Mouse (Mus musculus) megakaryocyte, embryonic 14.5 days (primary cell): ENCODE measurements around the gene Morn4. TPM values are rescaled to one million over a fixed set of nuclear protein-coding genes. Genes with fewer than 3 reads are reported as not detected.
A peak's percentile ranks its signal among the peaks of the same experiment; 100 is the strongest.

Source experiments
- H3K27me3 ChIP-seq: replicated peaks from 2 replicates; pipeline ENCODE3; 2012; ENCODE audit warnings: inconsistent platforms
- H3K36me3 ChIP-seq: replicated peaks from 2 replicates; pipeline ENCODE3; 2012; ENCODE audit warnings: low read length, inconsistent platforms, mixed read lengths
- H3K4me1 ChIP-seq: 2 replicates; pipeline ENCODE4 v1.6.1; 2012; ENCODE audit warnings: inconsistent platforms
- H3K4me3 ChIP-seq: replicated peaks from 2 replicates; pipeline ENCODE3; 2012; ENCODE audit warnings: moderate library complexity, mild to moderate bottlenecking, inconsistent platforms
- H3K9me3 ChIP-seq: 2 replicates; pipeline ENCODE4 v1.6.1; 2012; ENCODE audit warnings: inconsistent platforms
- FLI1 ChIP-seq: IDR thresholded peaks from 2 replicates; pipeline ENCODE4 v1.6.1; 2012; ENCODE audit warnings: low read length, inconsistent platforms, mixed read lengths
- GATA1 ChIP-seq: IDR thresholded peaks from 3 replicates; pipeline ENCODE4 v1.6.1; 2012; ENCODE audit warnings: mixed read lengths, low read length, inconsistent platforms, borderline replicate concordance
- polyA plus RNA-seq: library from polyadenylated mRNA; stranded (reverse); fragments of >175 nt; gene quantifications from 2 replicates; pipeline ENCODE4 v1.2.3, GENCODE M21; 2012; ENCODE audit warnings: low replicate concordance; ENCODE audit not compliant: insufficient read depth

Gene Morn4
- polyA plus RNA-seq, 1 experiment, result 2.0 TPM

- no peak for TF ChIP-seq GATA1
- TF ChIP-seq FLI1, result no peak
- Histone ChIP-seq H3K27me3 (peaks cover 11% of the 10 kb centered on the region), H3K36me3 (peaks cover 40% of the 10 kb centered on the region), H3K9me3 (no peaks in the 10 kb centered on the region), H3K4me1 (peaks cover 30% of the 10 kb centered on the region), H3K4me3 (no peak overlapping the region)
Observed at GRCm38 (mm10) chr19:42033611-42034010, 52.5 kb downstream of the Morn4 start.

- no peaks in the 10 kb centered on the region for H3K9me3 ChIP-seq
- TF ChIP-seq FLI1 (no peak), GATA1 (no peak)
- peaks cover 5% of the 10 kb centered on the region for H3K27me3 ChIP-seq
- peaks cover 40% of the 10 kb centered on the region for H3K4me1 ChIP-seq
- peaks cover 40% of the 10 kb centered on the region for H3K36me3 ChIP-seq
- no peak overlapping the region for H3K4me3 ChIP-seq
Observed at GRCm38 (mm10) chr19:42031112-42031511, 55.0 kb downstream of the Morn4 start.

GRCm38 (mm10) chr19:42026158-42026557 lies 60.0 kb downstream of the Morn4 start:
- Histone ChIP-seq H3K27me3 (peaks cover 5% of the 10 kb centered on the region), H3K4me3 (peak overlapping the region; percentile 72), H3K9me3 (no peaks in the 10 kb centered on the region), H3K4me1 (peaks cover 55% of the 10 kb centered on the region), H3K36me3 (peaks cover 10% of the 10 kb centered on the region)
- TF ChIP-seq GATA1, result no peak

Other genes with a start within 250 kb of the Morn4 start
- 16.8 and 19.5 TPM in 2 replicates for gene Frat2, start 238.2 kb downstream of the Morn4 start, polyA plus RNA-seq
- gene Rrp12, start 190.2 kb downstream of the Morn4 start, polyA plus RNA-seq, result 8.9 and 14.4 TPM in 2 replicates
- gene Pgam1, start 174.4 kb downstream of the Morn4 start, polyA plus RNA-seq, result 654 and 1,266 TPM in 2 replicates
- gene Exosc1, start 152.9 kb downstream of the Morn4 start, polyA plus RNA-seq, result 5.4 and 13.5 TPM in 2 replicates
- 18.8 and 25.3 TPM in 2 replicates for gene Zdhhc16, start 152.9 kb downstream of the Morn4 start, polyA plus RNA-seq
- gene Mms19, start 105.2 kb downstream of the Morn4 start, polyA plus RNA-seq, result 6.0 and 14.4 TPM in 2 replicates
- 23.1 and 46.7 TPM in 2 replicates for gene Ubtd1, start 104.6 kb downstream of the Morn4 start, polyA plus RNA-seq
- gene Ankrd2, start 50.4 kb downstream of the Morn4 start, polyA plus RNA-seq, result not detected in 2 replicates
- 0.93 TPM in 1 of 2 replicates, not detected in the other for gene Hoga1, start 40.7 kb downstream of the Morn4 start, polyA plus RNA-seq
- not detected in 2 replicates for gene 4933411K16Rik, start 34.1 kb downstream of the Morn4 start, polyA plus RNA-seq
- gene Pi4k2a, start 4.1 kb upstream of the Morn4 start, polyA plus RNA-seq, result 8.3 and 14.6 TPM in 2 replicates
- gene Avpi1, start 42.7 kb upstream of the Morn4 start, polyA plus RNA-seq, result 15.5 and 38.7 TPM in 2 replicates
- gene Marveld1, start 61.0 kb upstream of the Morn4 start, polyA plus RNA-seq, result 3.6 and 10.8 TPM in 2 replicates
- 6.6 and 12.2 TPM in 2 replicates for gene Zfyve27, start 77.6 kb upstream of the Morn4 start, polyA plus RNA-seq
- not detected in 2 replicates for gene Sfrp5, start 115.9 kb upstream of the Morn4 start, polyA plus RNA-seq
- 0.09 and 0.58 TPM in 2 replicates for gene Golga7b, start 161.2 kb upstream of the Morn4 start, polyA plus RNA-seq